Mouse (Mus musculus) cerebellum, postnatal 36 days (tissue): ENCODE measurements at regions not wholly inside any gene's neighbourhood (a gene's known extent, or its start where the extent isn't known, plus 50 kb on each side); places are given as distances from the start of the nearest gene placed in this dataset.

Experiments
- DNase-seq, 2 experiments: peaks; one replicate each; pipeline ENCODE4 v3.0.0; 2021 to 2022; ENCODE audit warnings: mixed read lengths in 2 of 2

DNA sequence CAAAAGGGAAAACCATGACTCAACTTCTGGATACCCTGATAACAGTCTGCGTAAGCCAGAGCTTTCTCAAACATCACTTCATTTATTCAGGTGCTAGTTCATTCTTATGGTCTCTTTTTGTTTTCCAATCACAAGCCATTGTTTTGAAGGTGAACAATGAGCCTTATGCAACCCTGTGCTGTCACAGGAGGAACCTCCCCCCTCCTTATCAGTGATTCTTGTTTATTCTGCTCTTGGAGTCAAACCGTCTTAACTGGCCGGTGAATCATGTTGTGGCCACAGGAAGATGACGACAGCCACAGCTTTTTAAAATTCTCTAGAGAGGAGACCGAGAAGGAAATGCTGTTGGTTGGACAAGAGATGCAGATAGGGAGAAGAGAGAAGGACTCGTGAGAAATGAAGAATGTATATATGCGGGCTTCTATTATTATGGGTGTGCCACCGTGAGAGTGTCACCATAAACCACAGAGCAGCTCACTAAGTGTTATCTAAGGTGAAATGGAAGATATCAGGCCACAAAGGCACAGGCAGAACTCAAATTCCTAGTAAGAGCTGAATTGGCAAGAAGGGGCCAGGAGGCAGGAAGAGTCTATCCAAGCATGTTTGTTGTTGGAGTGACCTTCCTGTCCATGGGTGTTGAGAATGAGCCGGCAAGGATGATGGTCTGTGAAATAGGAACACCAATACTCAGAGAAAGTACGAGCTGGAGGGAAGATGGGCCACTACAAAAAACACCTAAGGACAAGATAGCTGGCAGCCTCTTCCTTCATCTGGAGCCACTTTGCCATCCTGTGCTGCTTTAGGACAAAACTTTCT lies 151.8 kb downstream of the Kdr start:
- no peak for DNase-seq

DNA sequence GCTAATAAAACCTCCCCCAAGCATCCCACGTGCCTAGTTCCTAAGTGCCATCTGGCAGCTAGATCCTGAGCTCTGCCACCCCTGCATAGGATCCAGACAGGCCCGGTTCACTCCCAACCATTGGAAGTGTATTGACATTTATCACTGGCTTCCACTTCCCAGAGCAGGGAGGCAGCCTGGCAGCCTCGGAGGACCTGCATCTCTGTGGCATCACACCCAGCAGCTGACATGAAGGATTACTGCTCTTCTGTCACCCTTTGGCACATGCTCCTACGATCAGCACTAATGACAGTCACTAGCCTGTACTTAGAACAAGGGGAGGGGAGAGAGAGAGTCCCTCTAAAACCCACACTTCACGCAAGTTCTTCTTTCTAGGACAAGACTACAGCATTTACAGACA lies 152.7 kb downstream of the Kdr start:
- DNase-seq: no peak

DNA sequence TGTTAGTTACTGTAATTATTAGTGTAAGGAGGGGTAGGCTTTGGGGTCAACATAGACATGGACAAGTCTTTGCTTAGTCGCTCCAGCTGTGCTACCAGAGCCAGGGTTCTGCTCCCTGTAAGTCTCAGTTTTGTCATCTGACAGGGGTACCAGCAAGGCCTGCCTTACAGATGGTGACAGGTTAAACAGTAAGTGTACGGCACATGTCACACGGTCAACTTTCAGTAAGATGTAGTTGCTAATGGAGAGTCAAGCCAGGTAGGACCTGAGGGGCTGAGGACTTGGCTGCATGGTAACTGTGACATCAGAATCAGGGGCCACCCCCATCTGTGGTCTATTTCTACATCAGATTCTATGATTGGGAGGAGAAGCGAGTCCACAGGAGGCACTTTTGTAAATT lies 153.6 kb downstream of the Kdr start:
- DNase-seq: no peak

DNA sequence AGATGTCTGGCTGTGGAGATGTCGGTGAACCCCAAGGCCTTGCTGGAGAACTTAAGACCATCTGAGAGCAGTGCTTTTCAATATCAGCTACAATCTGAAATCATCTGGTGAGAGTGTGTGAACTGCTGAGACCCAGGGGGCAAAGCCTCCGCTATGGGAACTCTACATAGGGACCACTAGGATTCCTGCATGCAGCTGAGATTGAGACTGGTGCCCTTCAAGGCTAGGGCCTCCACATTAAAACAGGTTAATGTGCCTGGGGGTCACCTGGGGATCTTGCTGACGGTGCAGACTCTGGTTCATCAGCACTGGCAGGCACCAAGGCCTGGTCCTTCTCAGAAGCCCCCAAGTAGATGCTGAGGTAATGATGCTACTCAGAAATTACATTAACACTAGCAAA lies 154.6 kb downstream of the Kdr start:
- no peak for DNase-seq

DNA sequence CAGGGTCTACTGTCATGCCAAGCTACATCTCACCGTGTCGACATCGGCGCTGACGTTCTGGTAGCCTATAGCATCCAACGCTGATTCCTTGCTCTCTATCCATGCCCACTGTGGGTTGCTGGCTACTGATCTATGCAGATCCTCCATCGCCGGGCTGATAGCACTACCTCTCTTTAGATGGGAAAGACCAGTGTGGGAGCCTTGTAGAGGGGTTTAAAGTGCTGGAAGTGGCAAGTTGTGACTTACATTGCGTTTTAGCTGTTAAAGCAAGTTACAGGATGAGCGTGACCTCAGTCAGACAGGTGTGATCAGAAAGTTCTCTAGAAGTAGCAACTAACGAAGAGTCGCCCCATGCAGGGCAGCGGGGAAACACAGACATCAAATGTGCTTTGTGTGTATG lies 160.9 kb downstream of the Kdr start:
- no peak for DNase-seq

DNA sequence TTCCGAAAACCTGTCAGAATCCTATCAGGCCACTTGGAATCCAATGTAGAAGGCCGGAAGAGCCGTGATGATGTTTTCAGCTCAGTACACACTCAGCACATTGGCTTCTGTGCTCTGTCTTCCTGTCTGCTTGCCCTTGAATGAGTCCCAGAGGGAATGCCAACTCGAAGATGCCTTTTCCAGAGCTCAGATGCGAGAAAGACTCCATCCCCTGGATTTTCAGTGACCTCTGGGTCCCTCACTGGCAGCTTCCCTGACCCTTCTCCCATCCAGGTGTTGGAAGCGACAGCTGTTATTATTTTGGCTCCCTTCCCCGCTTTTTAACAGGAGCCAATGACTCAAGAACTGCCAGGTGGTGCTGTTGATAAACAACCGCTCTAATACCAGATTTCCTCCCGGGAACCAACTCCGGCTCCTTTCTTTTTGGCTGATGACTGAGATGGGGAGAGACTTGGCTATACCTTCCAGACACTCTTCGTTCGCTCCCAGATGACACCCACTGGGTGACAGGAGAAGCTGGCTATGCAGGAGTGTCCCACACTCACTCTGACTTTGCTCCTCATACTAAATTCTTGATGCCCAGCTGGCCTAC lies 163.8 kb downstream of the Kdr start:
- no peak for DNase-seq

DNA sequence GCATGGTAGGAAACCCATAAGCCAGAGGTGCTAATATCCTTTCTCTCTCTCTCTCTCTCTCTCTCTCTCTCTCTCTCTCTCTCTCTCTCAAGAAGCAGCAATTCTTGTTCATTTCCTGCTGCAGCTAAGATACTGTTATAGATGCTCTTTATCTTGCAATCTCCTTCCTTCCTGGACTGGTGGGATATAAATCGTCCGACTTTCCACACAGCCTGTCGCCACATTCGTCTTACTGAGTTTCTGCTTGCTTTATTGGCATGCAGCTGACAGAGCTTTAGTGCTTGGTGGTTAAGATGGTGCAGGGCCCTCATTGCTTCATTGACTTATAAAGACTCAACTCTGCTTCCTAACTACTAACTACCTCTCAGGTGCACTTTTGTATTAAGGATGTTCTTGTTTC lies 165.6 kb downstream of the Kdr start:
- DNase-seq: no peak

DNA sequence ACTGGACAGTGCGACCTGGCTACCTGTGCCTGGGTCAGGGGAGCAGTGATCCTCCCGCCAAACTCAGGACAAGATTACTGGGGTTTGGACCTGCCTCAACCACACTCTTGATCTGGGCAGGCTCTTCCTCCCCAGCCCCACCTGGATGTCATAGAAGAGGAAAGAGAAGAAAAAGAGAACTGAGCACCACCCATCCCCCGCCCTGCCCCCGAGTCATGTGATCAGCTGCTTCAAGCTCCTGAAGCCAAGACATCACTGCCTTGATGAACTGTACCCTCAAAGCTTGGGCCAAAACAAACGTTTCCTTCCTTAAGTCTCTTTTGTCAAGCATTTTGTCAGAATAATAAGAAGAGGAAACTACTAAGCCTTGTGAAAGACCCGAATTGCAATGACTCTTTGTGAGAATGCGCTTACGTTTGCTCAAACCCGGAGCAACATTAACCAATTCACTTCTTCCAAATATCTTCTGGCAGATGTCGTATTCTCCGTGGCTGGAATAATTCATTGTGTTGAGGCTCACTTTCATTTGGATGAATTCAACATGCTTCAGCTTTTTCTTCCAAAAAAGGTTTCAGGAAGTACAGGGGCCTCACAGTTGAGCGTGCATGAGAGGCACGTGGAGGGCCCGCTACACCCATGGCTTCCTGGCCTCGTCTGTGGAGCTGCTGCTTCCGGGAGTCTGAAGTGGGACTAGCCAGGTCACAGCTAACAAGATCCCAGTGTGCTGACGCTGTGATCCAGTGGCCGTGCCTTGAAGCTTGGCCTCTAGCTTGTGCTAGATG lies 169.5 kb downstream of the Kdr start:
- DNase-seq: no peak

DNA sequence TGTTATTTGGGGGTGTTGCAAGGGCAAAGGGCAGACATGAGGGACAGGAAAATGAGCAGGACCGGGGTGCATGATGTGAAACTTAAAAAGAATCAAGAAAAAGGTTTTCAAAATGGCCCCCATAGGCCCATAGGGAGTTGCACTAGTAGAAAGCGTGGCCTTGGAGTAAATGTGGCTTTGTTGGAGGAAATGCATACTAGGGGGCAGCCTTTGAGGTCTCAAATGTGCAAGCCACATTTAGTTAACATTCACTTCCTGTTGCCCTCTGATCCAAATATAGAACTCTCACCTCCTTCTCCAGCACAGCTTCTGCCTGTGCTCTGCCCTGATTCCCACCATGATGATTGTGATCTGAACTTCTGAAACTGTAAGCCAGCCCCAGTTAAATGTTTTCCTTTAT lies 173.2 kb downstream of the Kdr start:
- DNase-seq: no peak

DNA sequence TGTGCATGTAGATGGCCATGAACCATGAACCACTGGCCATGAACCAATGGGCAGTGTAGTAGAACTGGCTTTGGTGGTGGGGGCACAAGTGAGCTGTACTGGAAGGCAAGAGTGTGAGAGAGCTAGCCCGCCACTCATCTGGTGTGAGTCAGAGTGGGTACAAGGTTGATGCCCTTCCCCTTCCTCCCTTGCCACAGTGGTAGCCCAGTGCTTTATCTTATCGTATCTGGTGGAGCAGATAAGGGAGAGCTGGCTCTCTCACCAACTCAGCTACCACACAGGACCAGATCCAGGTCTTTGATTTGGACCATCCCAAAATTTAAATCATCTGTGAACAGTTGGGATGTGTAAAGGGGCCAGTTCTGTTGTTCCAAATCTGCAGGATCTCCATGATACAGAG lies 173.9 kb downstream of the Kdr start:
- DNase-seq: no peak

DNA sequence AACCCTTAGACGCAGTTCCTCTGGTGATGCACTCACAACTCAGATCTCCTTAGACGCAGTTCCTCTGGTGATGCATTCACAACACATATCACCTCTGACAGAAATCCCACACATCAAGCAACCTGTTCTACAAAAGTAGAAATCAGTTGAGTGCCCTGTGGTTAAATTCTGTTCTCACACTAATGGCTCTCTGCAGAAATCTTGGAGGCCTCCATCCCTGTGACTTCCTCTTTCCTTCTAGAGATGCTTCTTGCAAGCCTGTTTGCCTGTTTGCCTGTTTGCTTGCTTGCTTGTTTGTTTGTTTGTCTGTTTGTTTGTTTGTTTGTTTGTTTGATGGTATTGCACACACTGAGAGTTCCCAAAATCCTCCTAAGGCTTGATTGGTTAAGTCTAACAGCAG lies 175.2 kb downstream of the Kdr start:
- no peak for DNase-seq

DNA sequence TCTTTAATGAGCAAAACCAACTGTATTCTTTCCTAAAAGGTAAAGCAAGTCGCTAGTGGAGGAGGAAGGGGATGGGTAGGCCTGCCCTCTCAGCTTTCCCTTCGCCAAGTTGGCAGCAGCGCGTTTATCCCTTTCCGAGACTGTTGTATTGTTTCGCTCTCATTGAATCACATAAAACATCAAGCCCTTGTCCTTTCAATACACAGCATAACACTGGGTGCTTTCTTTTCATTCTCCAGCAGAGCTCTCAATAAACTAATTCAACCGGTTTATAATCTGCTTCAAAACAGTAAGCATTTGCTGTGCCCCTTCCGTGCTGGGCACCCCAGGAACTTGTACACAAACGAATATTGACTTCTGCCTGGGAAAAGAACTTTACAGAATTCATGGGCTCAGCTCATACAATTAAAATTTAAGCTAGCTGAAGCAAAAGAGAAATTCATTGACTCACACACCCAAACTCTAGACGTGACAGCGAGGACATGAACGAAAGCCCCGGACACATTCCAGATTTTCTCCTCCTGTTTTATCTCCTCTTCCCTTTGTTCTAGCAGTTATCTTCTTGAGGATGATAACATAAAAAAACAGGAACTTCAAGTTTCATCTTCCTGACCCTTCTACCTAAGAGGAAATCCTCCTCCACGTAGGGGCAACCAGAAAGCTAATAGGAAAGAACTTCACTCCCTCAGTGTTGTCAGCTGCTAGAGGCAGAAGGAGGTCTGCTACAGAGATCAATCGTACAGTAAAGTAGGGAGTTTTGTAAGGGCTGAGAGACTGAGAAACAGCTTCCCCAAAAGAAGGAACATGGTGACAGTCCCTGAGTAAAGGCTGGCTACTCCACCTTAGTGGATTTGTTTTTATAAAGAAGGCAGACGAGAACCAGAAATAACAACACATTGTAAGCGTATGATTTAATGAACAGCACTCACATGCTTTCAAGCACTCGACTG lies 177.9 kb downstream of the Kdr start:
- no peak for DNase-seq

DNA sequence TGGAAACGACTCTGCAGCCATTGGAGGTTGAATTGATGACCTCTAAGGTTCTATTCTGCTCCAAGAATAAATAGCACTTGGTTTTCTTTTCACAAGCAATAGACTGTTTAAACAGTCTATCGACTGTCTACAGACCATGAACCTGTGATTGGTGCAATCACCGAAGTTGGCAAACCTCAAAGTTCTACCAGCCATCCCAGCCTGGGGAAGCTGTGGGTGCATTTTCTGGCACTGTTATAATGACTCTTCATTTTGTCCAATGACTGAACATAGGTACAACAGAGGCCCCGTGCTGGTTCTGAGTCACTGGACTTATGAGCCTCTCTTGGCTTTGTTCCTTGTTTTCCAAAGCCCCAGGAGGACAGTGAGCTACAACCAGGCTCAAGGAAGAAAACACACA lies 178.6 kb downstream of the Kdr start:
- no peak for DNase-seq

DNA sequence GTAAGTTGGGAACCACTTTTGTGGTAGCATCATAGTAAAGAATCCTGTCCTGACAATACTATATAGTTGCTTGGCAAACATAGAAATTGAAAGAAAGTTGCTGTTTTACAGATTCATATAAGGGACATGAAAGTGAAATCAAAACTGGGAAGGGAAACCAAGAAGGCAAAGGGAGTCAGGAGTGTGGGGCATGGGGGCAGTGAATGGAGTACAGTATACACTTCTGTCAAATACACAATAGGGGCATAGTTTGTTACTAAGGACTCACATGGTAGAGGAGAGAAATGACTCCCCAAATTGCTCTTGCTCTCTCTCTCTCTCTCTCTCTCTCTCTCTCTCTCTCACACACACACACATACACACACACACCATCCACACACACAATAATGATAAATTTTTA lies 185.1 kb downstream of the Kdr start:
- DNase-seq: no peak

DNA sequence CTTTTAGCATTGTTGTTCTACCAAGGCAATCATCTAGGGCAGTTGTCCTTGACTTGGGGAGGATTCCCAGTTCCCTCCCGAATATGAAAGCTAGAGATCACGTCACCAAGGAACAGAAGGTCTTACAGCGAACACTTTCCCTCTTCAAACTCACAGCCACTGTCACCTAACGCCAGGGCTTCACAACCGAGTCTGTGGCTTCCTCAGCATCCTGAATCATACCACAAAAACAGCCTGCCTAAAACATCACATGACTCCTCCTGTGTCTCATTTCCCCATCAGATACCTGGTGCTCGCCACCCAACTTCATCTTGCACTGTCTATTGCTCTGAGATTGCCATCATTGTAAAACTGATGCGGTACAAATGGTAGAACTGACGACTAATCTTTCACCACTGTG lies 186.5 kb downstream of the Kdr start:
- DNase-seq: no peak

DNA sequence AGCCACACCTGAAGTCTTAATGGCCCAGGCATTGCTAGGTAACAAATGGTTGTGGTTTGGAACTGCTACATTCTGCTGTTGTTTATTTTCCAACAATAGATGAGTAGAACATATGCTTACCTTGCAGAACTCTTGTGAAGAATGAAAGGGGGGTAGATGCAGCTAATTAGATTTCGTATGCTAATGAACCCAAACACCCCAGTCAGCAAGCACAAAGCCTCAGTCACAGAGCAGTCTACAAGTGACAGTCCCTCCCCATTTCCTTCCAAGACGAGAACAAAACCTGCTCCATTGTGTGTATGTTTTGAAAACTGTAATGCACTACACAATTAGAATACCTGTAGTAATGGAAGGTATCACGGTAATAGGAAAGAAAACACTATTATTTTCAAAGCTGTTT lies 190.2 kb downstream of the Kdr start:
- DNase-seq: no peak

DNA sequence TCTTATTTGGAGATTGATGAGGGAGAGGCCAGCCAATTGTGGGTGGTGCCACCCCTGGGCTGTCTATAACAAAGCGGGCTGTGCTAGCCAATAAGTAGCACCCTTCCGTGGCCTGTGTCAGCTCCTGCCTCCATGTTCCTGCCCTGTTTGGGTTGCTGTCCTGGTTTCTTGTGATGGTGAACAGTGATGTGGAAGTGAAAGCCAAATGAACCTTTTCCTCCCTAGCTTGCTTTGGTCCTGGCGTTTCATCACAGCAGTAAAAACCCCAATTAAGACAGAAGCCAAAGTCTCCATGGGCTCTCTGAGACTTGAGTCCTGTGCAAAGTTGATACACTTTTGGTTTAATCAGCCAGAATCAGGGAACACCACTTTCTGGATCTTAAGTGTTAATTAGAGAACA lies 192.1 kb downstream of the Kdr start:
- no peak for DNase-seq

DNA sequence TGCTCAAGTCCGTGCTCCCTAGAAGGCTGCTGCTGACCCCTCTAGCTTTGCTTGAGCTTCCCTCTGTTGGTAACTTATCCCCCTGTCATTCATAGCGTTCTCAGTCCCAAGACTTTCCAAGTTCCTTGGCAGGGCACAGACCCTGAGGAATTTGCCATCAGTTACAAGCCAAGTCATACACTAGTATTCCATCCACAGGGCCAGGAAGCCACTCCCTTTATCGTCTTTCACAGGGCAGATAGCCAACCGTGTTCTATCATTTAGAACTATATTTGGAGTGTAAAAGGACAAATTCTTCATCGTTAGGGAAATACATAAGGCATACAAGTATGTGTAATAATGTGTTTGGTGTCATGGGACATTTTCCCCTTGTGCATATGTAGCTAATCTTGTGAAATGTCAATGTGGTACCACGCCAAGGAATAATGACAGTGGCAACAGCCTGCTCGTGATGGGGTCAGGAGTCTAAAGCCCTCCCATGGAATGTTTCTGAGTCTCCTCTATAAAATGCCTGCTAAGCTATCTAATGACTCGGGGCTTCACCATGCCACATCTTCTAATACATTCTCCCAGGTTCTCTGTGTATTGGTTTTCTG lies 193.2 kb downstream of the Kdr start:
- no peak for DNase-seq

DNA sequence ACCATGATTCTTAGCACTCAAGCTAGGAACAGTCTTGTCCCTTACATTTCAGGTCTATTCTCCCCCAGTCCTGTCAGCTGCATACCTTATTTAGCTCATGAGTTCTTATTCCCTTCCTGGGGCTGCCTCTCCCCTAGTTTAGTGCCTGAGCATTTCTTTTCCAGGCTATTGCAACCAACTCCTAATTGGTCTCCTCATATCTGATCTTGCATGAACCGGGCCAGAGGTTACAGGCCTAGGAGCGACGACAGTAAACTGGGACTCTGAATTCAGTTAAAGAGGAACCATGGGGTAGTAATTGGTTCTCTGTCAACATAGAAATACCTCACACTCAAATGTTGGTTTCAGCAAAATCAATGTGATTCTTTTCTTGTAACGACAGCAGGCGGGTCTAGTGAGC lies 195.9 kb downstream of the Kit start:
- no peak for DNase-seq

DNA sequence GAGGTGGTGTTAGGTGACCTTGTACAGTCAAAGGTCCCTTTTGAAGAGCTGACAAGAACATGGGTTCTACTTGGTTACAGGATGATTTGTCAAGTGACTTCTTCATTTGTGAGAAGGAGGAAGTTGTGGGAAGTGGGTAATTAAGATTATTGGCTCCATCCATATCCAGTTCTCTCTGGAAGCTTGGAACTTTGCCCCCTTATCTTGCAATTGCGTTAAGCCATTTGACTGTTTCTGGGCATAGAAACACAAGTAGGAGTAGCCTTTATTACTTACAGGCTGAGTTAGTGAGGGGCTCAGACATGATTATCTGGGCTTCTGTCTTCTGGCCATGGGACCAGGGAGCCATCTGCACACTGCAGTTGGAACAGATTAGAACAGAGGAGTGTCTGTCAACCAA lies 192.5 kb downstream of the Kit start:
- DNase-seq: no peak

DNA sequence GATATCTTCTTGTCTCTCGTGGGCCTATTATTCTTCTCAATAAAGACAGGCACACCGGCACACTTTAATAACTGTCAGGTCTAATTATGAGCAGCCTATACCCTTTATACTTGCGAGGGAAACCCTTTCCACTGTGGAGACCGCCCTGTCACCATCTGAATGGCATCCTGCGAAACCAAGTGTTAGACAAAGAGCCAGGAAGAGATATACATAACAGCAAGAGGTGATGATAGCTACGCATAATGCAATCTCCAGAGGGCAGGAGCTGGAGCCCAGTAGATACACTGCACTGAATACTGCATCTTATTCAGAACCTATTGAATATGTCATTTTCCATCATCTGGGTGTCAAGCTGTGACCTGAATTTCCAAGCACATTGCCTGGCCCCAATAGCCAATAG lies 187.7 kb downstream of the Kit start:
- no peak for DNase-seq

DNA sequence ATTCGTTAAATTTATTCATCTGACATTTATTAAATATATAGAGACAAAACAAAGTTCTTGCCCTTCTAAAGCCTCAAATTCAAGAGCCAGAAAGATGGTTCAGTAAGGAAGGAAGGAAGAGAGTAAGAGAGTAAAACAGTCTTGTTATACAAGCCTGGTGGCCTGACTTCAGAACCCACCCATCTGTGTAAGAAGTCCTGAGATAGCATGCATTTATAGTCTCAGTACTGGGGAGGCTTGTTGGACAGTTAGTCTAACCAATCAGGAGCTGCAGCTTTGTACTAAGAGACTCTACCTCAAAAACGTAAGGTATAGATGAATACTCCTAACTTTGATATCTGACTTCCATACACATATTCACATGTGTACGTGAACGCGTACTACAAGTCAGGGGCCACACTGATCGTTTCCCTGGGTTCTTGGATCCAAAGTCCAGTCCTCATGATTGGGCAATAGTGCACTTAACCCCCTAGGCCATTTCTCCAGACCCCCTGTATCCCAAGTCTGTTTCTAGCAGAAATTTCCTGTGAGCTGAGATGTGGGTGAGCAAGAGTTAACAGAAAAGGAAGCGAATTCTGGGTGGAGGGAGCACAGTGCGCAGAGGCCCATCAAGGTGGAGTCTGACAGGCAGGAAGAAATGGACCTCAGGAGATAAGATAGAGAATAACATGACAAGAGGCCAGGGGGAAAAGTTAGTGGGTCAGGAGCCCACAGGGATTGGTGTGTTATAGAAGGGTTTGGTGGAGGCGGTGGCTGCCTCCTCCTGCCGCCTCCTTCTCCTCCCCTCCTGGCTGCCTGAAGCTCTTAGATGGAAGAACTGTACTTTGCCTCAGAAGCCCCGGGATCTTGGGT lies 187.0 kb downstream of the Kit start:
- DNase-seq: no peak
